Mouse (Mus musculus) intestine, embryonic 14.5 days (tissue): ENCODE results near the gene Bik. TPM values are rescaled to one million over a fixed set of nuclear protein-coding genes. Genes with fewer than 3 reads are reported as not detected.

Source experiments
- ATAC-seq: fragments of 200-750 bp; cut with Nextera tagmentation; replicated peaks from 2 replicates; pipeline ENCODE4 v1.8.0; 2017; ENCODE audit warnings: low read depth, moderate number of reproducible peaks, moderate TSS enrichment, moderate library complexity; ENCODE audit not compliant: low FRiP score, low TSS enrichment
- DNase-seq: peaks from one replicate; pipeline ENCODE4 v3.0.0-alpha.2; 2018; ENCODE audit warnings: low spot score
- H3K27ac ChIP-seq: fragments of 300-500 bp; sonication (generic); 2 replicates; pipeline ENCODE4 v1.5.1; 2014; ENCODE audit warnings: low read depth, mild to moderate bottlenecking, control low read depth
- H3K27me3 ChIP-seq: fragments of 300-500 bp; sonication (generic); replicated peaks from 2 replicates; pipeline ENCODE4 v1.6.1; 2014; ENCODE audit warnings: low read length, control low read depth; ENCODE audit not compliant: control insufficient read depth, insufficient read depth
- H3K36me3 ChIP-seq: fragments of 300-500 bp; sonication (generic); 2 replicates; pipeline ENCODE4 v1.6.1; 2014; ENCODE audit warnings: low read length, control low read depth; ENCODE audit not compliant: control insufficient read depth, insufficient read depth
- H3K4me1 ChIP-seq: fragments of 300-500 bp; sonication (generic); replicated peaks from 2 replicates; pipeline ENCODE4 v1.6.1; 2014; ENCODE audit warnings: low read length, control low read depth, mixed read lengths; ENCODE audit not compliant: control insufficient read depth, insufficient read depth
- H3K4me2 ChIP-seq: fragments of 300-500 bp; sonication (generic); 2 replicates; pipeline ENCODE4 v1.6.1; 2014; ENCODE audit warnings: low read length
- H3K4me3 ChIP-seq: fragments of 300-500 bp; sonication (generic); 2 replicates; pipeline ENCODE4 v1.5.1; 2014; ENCODE audit warnings: low read depth, low read length, control low read depth, mixed read lengths
- H3K9ac ChIP-seq: fragments of 300-500 bp; sonication (generic); 2 replicates; pipeline ENCODE4 v1.6.1; 2014; ENCODE audit warnings: mild to moderate bottlenecking, low read length
- H3K9me3 ChIP-seq: fragments of 300-500 bp; sonication (generic); 2 replicates; pipeline ENCODE4 v1.6.1; 2016; ENCODE audit warnings: low read length, control low read depth; ENCODE audit not compliant: control insufficient read depth
- WGBS: fragments of 180-500 bp; shearing (Covaris S2); extraction: QIAGEN DNeasy Blood & Tissue Kit; methylation state at CpG from one replicate; pipeline ENCODE4 v1.1.7; 2014; 5-methylcytosine and 5-hydroxymethylcytosine counted together
- polyA plus RNA-seq: library from polyadenylated mRNA; unstranded; fragments of >200 nt; fragmentation: Nextera tagmentation; extraction: Ambion mirVana; gene quantifications from 2 replicates; pipeline ENCODE4 v1.2.1, GENCODE M21; 2014

The Bik gene
- polyA plus RNA-seq, 1 experiment from 2014 or later, result 5.1 TPM

DNA sequence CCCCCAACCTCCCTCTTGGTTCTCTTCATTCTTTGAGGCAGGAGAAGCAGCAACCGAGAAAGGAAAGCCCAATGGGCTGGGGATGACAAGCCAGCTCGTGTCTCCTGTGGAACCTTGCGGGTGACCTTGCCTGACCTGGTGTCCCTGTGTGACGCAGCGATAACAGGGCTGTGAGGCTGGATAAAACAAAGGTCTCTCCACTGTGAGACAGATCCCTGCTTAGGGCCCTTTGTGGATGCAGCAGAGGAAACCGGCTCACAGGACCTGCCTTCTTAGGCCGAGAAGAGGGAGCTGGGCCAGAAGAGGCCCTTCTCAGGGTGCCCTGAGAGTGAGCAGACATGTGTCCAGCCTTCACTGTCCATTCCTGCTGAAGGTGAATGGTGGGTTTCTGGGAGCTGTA lies 3.5 kb upstream of the Bik start:
- WGBS, result 39% methylated on average over 7 of the region's 7 CpGs
- no peak overlapping the region for H3K4me3 ChIP-seq
- peaks cover 37% of the 10 kb centered on the region for H3K27me3 ChIP-seq
- H3K4me1 ChIP-seq, result peaks cover 13% of the 10 kb centered on the region
- H3K4me2 ChIP-seq, result no peak overlapping the region
- no peak for ATAC-seq
- DNase-seq, result no peak
- H3K27ac ChIP-seq, result no peak overlapping the region
- no peaks in the 10 kb centered on the region for H3K36me3 ChIP-seq
- no peaks in the 10 kb centered on the region for H3K9me3 ChIP-seq
- H3K9ac ChIP-seq, result no peak overlapping the region

DNA sequence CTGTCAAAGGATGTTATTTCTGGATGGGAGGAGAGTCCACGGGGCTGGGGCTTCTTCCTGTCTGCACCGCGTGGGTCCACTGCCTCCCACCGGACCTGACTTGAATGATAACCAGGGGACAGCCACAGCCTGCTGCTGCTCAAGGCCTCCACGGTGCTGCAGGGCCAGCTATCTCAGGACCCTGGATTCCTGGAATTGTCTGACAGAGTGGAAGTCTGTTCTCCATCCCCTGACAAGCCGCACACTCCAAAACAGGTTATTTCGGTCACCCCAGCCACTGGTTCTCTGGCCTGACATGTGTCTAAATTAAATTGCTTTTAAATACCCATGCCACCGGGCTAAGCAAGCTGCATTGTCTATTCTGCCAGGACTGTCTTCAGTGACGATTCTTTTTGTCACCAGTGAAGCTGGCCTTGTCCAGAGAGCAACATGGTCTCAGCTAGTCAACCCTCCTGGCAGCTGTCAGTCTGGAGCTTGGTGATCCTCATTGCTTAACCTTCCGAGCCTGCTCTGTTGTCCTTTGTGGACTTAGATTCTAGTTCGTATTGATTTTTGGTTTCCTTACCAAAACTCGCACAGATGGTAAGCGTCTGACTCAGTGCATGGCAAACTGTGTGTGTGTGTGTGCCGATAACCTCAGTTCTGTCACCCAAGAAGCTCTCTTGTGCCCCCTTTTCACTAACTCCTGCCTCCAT lies 2.9 kb upstream of the Bik start:
- H3K36me3 ChIP-seq, result no peaks in the 10 kb centered on the region
- 45% methylated on average over 14 of the region's 14 CpGs for WGBS
- no peak overlapping the region for H3K9ac ChIP-seq
- H3K4me1 ChIP-seq, result peaks cover 10% of the 10 kb centered on the region
- no peak for ATAC-seq
- H3K27ac ChIP-seq, result no peak overlapping the region
- peaks cover 41% of the 10 kb centered on the region for H3K27me3 ChIP-seq
- no peak overlapping the region for H3K4me3 ChIP-seq
- DNase-seq, result no peak
- no peak overlapping the region for H3K4me2 ChIP-seq
- H3K9me3 ChIP-seq, result no peaks in the 10 kb centered on the region

DNA sequence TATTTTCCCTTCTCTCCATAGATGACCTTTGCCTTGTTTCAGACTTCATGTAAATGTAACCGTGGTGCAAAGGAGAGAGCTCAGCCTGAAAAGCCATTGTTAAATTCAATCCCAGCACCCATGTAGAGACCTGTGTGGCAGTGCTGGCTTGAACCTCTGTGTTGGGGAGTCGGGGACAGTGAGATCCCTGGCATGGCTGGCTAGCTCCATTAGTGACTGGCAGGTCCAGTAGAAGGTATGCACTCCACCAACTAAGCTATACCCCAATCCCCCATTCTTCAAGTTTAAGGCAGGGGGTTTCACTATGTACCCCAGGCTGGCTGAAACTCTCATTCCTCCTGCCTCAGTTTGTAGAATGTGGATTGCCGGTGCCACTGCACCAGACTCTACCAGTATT lies 2.3 kb upstream of the Bik start:
- H3K4me3 ChIP-seq, result no peak overlapping the region
- H3K9ac ChIP-seq, result no peak overlapping the region
- no peak overlapping the region for H3K4me2 ChIP-seq
- no peak for DNase-seq
- H3K4me1 ChIP-seq, result peaks cover 7% of the 10 kb centered on the region
- WGBS, result 79% methylated on average over 3 of the region's 3 CpGs
- H3K27ac ChIP-seq, result no peak overlapping the region
- no peak for ATAC-seq
- H3K27me3 ChIP-seq, result peaks cover 41% of the 10 kb centered on the region
- no peaks in the 10 kb centered on the region for H3K36me3 ChIP-seq
- H3K9me3 ChIP-seq, result no peaks in the 10 kb centered on the region

DNA sequence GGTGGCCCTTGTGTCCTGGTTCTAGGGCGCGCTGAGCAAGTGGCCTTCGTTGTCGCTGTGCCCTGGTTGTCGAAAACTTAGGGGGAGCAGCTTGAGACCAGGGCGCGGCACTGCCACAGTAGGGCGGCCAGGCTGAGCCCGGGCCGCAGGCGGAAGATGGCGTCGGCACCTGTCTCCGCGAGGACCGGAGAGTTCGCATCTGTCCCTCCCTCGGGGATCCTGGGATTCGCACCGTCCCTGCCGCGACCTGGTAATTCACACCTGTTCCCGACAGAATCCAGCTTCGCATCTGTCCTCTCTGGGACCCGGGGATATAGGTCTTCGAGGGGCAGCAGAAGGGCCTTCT lies 403 bp downstream of the Bik start:
- Histone ChIP-seq H3K9ac (peak overlapping the region; percentile 20; the same call in 1 of the 2 replicates), H3K36me3 (no peaks in the 10 kb centered on the region), H3K27me3 (peaks cover 41% of the 10 kb centered on the region), H3K4me2 (peak overlapping the region; percentile 95), H3K4me1 (peaks cover 7% of the 10 kb centered on the region), H3K9me3 (no peaks in the 10 kb centered on the region), H3K4me3 (peak overlapping the region; percentile 55), H3K27ac (no peak overlapping the region)
- WGBS, result 1% methylated on average over 26 of the region's 26 CpGs
- no peak for DNase-seq
- ATAC-seq, result no peak

DNA sequence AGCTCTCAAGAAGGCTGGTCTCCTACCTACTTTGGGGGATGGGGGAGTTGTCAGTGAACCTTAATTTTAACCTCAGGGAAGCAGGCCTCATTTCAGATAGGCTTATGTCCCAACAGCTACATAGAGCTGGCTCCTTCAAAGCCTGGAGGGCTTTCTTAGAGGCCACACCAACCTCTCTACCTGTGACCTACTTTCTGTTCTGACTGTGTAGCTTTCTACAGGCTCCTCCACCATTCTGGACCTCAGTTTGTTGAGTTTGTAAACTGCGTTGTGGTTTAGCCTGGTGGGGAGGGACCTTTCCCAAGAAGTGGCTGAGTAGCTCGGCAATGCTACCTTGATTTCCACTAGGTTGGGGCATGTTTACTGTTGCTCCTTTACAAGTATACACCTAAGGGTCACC lies 1.1 kb downstream of the Bik start:
- Histone ChIP-seq H3K9me3 (no peaks in the 10 kb centered on the region), H3K27me3 (peaks cover 41% of the 10 kb centered on the region), H3K4me2 (peak overlapping the region; percentile 95), H3K9ac (no peak overlapping the region), H3K4me1 (peaks cover 7% of the 10 kb centered on the region), H3K27ac (no peak overlapping the region), H3K4me3 (no peak overlapping the region; the same call in 1 of the 2 replicates), H3K36me3 (no peaks in the 10 kb centered on the region)
- DNase-seq (no peak), ATAC-seq (no peak)
- WGBS, result 77% methylated on average over 2 of the region's 2 CpGs

DNA sequence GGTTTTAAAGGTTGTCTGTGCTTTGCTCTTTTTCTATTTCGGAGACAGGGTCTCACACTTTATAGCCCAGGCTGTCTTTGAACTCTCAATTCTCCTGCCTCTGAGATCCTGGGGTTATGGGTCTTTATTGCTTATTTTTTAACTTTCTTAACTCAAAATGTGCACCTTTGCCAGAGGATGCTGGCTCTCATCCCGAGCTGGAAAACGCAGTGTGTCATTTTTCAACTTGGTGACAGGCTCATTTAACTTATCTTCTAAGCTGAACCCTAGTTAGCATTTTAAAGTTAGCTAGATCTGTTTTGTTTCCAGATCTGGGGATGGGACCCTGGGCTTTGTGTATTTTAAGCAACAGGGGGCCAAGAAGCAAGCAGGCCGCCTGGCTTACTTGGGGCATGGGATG lies 2.2 kb downstream of the Bik start:
- 52% methylated on average over 4 of the region's 4 CpGs for WGBS
- H3K27me3 ChIP-seq, result peaks cover 41% of the 10 kb centered on the region
- ATAC-seq, result no peak
- no peak overlapping the region for H3K9ac ChIP-seq
- peaks cover 4% of the 10 kb centered on the region; the same call in 1 of the 2 replicates for H3K4me1 ChIP-seq
- DNase-seq, result no peak
- no peaks in the 10 kb centered on the region for H3K36me3 ChIP-seq
- H3K4me2 ChIP-seq, result no peak overlapping the region
- no peaks in the 10 kb centered on the region for H3K9me3 ChIP-seq
- no peak overlapping the region for H3K4me3 ChIP-seq
- H3K27ac ChIP-seq, result no peak overlapping the region

DNA sequence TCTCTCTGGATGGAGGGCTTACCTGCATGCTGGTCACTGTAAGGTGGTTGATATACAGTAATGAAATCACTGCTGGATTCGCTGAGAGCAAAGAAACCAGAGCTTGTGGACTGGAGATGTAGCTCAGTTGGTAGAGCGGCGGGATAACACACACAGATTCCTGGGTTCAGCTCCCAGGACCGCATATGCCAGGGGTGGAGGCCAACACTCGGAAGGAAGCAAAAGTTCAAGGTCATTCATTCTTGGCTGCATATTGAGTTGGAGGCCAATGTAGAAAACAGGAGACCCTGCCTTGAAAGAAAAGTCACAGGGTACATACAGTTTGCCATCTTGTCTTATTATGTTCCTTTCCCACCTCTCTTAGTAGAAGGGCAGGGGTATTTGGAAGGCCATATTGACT lies 3.1 kb downstream of the Bik start:
- H3K27ac ChIP-seq, result no peak overlapping the region
- H3K4me3 ChIP-seq, result no peak overlapping the region
- no peak overlapping the region for H3K9ac ChIP-seq
- H3K9me3 ChIP-seq, result no peaks in the 10 kb centered on the region
- H3K4me2 ChIP-seq, result no peak overlapping the region
- H3K4me1 ChIP-seq, result peaks cover 4% of the 10 kb centered on the region; the same call in 1 of the 2 replicates
- 73% methylated on average over 5 of the region's 5 CpGs for WGBS
- H3K27me3 ChIP-seq, result peaks cover 37% of the 10 kb centered on the region
- DNase-seq (no peak), ATAC-seq (no peak)
- no peaks in the 10 kb centered on the region for H3K36me3 ChIP-seq

DNA sequence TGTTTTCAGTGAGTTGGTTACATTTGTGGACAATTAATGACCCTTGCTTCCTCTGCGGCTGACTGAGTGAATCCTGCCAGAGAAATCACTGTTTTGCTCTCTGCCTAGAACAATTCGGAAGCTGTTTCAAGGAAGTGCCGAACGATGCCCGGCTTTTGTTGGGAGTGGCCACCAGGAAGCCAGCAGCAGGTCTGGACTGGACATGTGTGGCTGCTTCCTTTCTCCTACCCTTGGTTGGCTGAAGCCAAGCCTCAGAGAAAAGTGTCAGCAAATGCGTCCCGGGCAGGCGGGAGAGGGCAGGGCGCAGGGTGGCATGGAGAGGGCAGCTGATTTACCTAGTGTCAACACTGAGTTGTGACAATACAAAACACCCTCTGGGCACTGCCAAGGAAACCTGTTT lies 3.6 kb downstream of the Bik start:
- peaks cover 33% of the 10 kb centered on the region for H3K27me3 ChIP-seq
- no peak overlapping the region for H3K27ac ChIP-seq
- peaks cover 4% of the 10 kb centered on the region; the same call in 1 of the 2 replicates for H3K4me1 ChIP-seq
- H3K9ac ChIP-seq, result no peak overlapping the region
- no peak overlapping the region for H3K4me3 ChIP-seq
- ATAC-seq (no peak), DNase-seq (no peak)
- H3K36me3 ChIP-seq, result no peaks in the 10 kb centered on the region
- 61% methylated on average over 9 of the region's 9 CpGs for WGBS
- no peak overlapping the region for H3K4me2 ChIP-seq
- H3K9me3 ChIP-seq, result no peaks in the 10 kb centered on the region

DNA sequence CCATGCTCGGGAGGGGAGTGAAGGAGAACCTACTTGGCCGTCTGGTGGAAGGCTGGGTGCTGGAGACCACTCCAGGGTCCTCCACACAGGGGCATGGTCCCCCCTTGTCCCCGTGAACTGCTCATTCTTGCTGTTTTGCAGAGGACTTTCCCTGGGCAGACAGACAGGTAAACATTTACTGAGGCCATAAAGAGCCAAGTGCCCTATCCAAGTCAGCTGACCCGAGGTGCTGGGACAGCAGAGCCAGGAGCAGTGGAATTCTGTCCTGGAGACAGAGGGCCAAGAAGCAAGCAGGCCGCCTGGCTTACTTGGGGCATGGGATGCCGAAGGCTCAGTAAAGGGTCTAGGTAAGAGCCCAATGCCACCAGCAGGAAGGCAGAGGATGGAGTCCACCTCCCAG lies 4.0 kb downstream of the Bik start:
- Histone ChIP-seq H3K27me3 (peaks cover 28% of the 10 kb centered on the region), H3K27ac (no peak overlapping the region), H3K4me1 (peaks cover 4% of the 10 kb centered on the region; the same call in 1 of the 2 replicates), H3K9me3 (no peaks in the 10 kb centered on the region), H3K4me3 (no peak overlapping the region), H3K36me3 (no peaks in the 10 kb centered on the region), H3K4me2 (no peak overlapping the region), H3K9ac (no peak overlapping the region)
- no peak for ATAC-seq
- no peak for DNase-seq
- WGBS, result 54% methylated on average over 6 of the region's 6 CpGs
